In genomic region chr8:109485530-109485929, GRCm38 (mm10) we compare ENCODE assay signal across 27 mouse cellular contexts. TPM values are rescaled to one million over a fixed set of nuclear protein-coding genes. Genes with fewer than 3 reads are reported as not detected.
"Had no signal": no experiment of that assay in that cellular context is flagged by ENCODE, and none has a peak within 500 bp of the region (broad histone marks: within the 10 kb centered on the region; RNA-seq: fewer than 3 reads in every experiment).

No protein-coding gene starts in this region.

- ATAC-seq: forebrain, postnatal 0 days; hindbrain, embryonic 16.5 days; inflammation-experienced regulatory T-cells, adult 6 months; intestine, embryonic 15.5 days; intestine, postnatal 0 days had no signal

- H3K4me1 ChIP-seq: heart, embryonic 15.5 days; hindbrain, embryonic 12.5 days; intestine, embryonic 15.5 days had no signal

- H3K4me2 ChIP-seq: heart, embryonic 11.5 days; heart, embryonic 13.5 days; heart, embryonic 15.5 days; hindbrain, embryonic 12.5 days; hindbrain, embryonic 14.5 days; intestine, embryonic 15.5 days; liver, embryonic 11.5 days had no signal

- H3K9me3 ChIP-seq: heart, embryonic 13.5 days; heart, embryonic 15.5 days; hindbrain, embryonic 12.5 days; intestine, embryonic 15.5 days had no signal

- H3K9ac ChIP-seq: forebrain, postnatal 0 days; heart, embryonic 13.5 days; heart, embryonic 15.5 days; hindbrain, embryonic 12.5 days; hindbrain, embryonic 14.5 days; intestine, embryonic 15.5 days had no signal

- H3K27ac ChIP-seq: heart, adult 2 months; heart, embryonic 13.5 days; heart, embryonic 15.5 days; hindbrain, embryonic 12.5 days; intestine, embryonic 15.5 days; kidney, postnatal 0 days had no signal

- H3K36me3 ChIP-seq: heart, embryonic 13.5 days; heart, embryonic 15.5 days; hindbrain, embryonic 12.5 days; intestine, embryonic 15.5 days had no signal

- H3K4me3 ChIP-seq: heart, adult 2 months; heart, embryonic 13.5 days; heart, embryonic 15.5 days; hindbrain, embryonic 12.5 days; intestine, embryonic 15.5 days had no signal

- H3K27me3 ChIP-seq: heart, embryonic 13.5 days; heart, embryonic 15.5 days; hindbrain, embryonic 12.5 days; intestine, embryonic 15.5 days had no signal

- DNase-seq: forebrain, postnatal 0 days; gastrocnemius, postnatal 14 days; gastrocnemius, postnatal 36 days; heart, adult 2 months; heart, postnatal 14 days; heart, postnatal 36 days; kidney, adult 18-20 months; kidney, adult 8-10 months; kidney, postnatal 14 days; kidney, postnatal 36 days; layer of hippocampus, adult 9-11 months; layer of hippocampus, postnatal 36 days; left cerebral cortex, postnatal 4 days; liver had no signal

RNA-seq across cellular contexts. Expression of gene Pmfbp1, which starts 8.3 kb away (rescaled TPM):
- polyA plus RNA-seq: heart, adult 2 months; heart, postnatal 0 days; inflammation-experienced regulatory T-cells, adult 6 months; intestine, embryonic 15.5 days; intestine, postnatal 0 days; large intestine, adult 2 months; liver, embryonic 11.5 days had no signal
